In the genomic region with DNA sequence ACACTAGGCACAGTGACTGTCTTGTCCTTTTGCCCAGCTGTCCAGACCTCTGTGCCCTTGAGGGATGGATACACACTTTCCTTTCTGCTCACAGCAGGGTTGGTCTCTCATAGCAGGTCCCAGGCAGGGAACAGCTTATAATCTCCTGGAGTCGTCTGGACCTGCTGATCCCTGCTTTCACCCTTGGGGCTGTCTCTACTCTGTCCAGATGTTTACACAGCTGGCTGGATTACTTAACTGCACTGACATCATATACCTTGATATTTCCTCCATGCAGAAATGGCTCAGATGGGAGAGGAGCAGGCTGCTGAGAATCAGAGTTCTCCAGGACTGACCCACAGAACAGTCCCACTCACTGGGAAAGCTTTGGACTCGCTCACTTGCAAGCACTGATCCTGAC, we compare ENCODE assay signal across 11 mouse cellular contexts.
DNase-seq lines count a peak whose midpoint lies in the region; ATAC-seq and TF ChIP-seq lines count a peak whose summit lies in the region.
"Had no signal": no experiment of that assay in that cellular context is flagged by ENCODE, and none has a peak within 500 bp of the region (broad histone marks: within the 10 kb centered on the region; RNA-seq: fewer than 3 reads in every experiment).

No protein-coding gene starts in this region.

- H3K4me3 ChIP-seq in C2C12 (ENCODE audit: insufficient read depth, poor library complexity, severe bottlenecking), result no peak overlapping the region
- H3K4me3 ChIP-seq in limb, embryonic 10.5 days, result no peak overlapping the region
- no peak overlapping the region for H3K4me3 ChIP-seq in liver, embryonic 12.5 days
- H3K4me3 ChIP-seq: left cerebral cortex, adult 2 months had no signal

- no peaks in the 10 kb centered on the region for H3K9me3 ChIP-seq in limb, embryonic 10.5 days (replicated peaks)
- no peaks in the 10 kb centered on the region for H3K9me3 ChIP-seq in liver, embryonic 12.5 days (replicated peaks)

- no peaks in the 10 kb centered on the region for H3K79me3 ChIP-seq in C2C12 (ENCODE audit: low read depth)

- H3K4me1 ChIP-seq in limb, embryonic 10.5 days, result peaks cover 18% of the 10 kb centered on the region
- no peaks in the 10 kb centered on the region for H3K4me1 ChIP-seq in liver, embryonic 12.5 days

- no peak overlapping the region for H3K9ac ChIP-seq in liver, embryonic 12.5 days

- WGBS in limb, embryonic 10.5 days, result 53% methylated on average over 2 of the region's 2 CpGs
- WGBS in liver, embryonic 12.5 days (ENCODE audit: insufficient replicate concordance), result 45% methylated on average over 2 of the region's 2 CpGs

- no peak overlapping the region for H3K4me2 ChIP-seq in liver, embryonic 12.5 days

- no peak for TF ChIP-seq CTCF in C2C12 (IDR thresholded peaks at IDR 0.05; ENCODE audit: control insufficient read depth, insufficient read depth, insufficient read length)

- no peaks in the 10 kb centered on the region for H3K79me2 ChIP-seq in C2C12 (ENCODE audit: control insufficient read depth, insufficient read depth)

- no peaks in the 10 kb centered on the region for H3K27me3 ChIP-seq in C2C12 (ENCODE audit: control insufficient read depth, insufficient read depth, insufficient read length)
- H3K27me3 ChIP-seq in limb, embryonic 10.5 days (ENCODE audit: low read depth, poor library complexity, severe bottlenecking), result no peaks in the 10 kb centered on the region
- no peaks in the 10 kb centered on the region for H3K27me3 ChIP-seq in liver, embryonic 12.5 days (replicated peaks)

- peak; percentile 27 for DNase-seq in gastrocnemius, adult 18-20 months (ENCODE audit: low spot score)
- DNase-seq in gastrocnemius, adult 8-10 months (ENCODE audit: low spot score in 2 of 2), result no peak
- peak; percentile 14 for DNase-seq in fibroblast of lung, adult 2 months (ENCODE audit: low read depth)
- no peak for DNase-seq in limb, embryonic 10.5 days (ENCODE audit: low spot score)
- DNase-seq in thymus, postnatal 4 days, result no peak
- no peak for DNase-seq in urinary bladder, postnatal 36 days (ENCODE audit: low spot score in 2 of 2)
- DNase-seq: kidney, postnatal 10 days had no signal

- ATAC-seq in liver, embryonic 12.5 days, result no peak
- ATAC-seq: forebrain, embryonic 16.5 days had no signal

- H3K27ac ChIP-seq in limb, embryonic 10.5 days, result peak overlapping the region; percentile 56
- H3K27ac ChIP-seq in liver, embryonic 12.5 days, result no peak overlapping the region
- H3K27ac ChIP-seq: left cerebral cortex, adult 2 months had no signal

- no peaks in the 10 kb centered on the region for H3K36me3 ChIP-seq in C2C12 (ENCODE audit: control insufficient read depth, insufficient read depth)
- H3K36me3 ChIP-seq in limb, embryonic 10.5 days, result no peaks in the 10 kb centered on the region
- H3K36me3 ChIP-seq in liver, embryonic 12.5 days, result no peaks in the 10 kb centered on the region

- no peak overlapping the region for H3ac ChIP-seq in C2C12 (ENCODE audit: control insufficient read depth, insufficient read length, low read depth)

TF ChIP-seq in C2C12, 6 proteins besides CTCF, POLR2A, EP300 and RAD21:
- TF ChIP-seq MYOD1 (IDR thresholded peaks at IDR 0.05; ENCODE audit: control insufficient read depth, insufficient read length, low read depth) (peak; percentile 69), CEBPB (IDR thresholded peaks at IDR 0.05; ENCODE audit: low read depth) (no peak)
TF ChIP-seq in C2C12: peak in this region for 1.

Comparison
In these comparisons a context has a peak if more than half of its experiments do, and no peak if none do; other contexts are left out.
1. DNase-seq: peak in gastrocnemius, adult 18-20 months (single experiment) and fibroblast of lung, adult 2 months (single experiment); none in gastrocnemius, adult 8-10 months (0 of 2), limb, embryonic 10.5 days (single experiment), thymus, postnatal 4 days (single experiment) and urinary bladder, postnatal 36 days (0 of 2).